Mouse (Mus musculus) MEL (cell line): ENCODE measurements at regions not wholly inside any gene's neighbourhood (a gene's known extent, or its start where the extent isn't known, plus 50 kb on each side); places are given as distances from the start of the nearest gene placed in this dataset.
"Not testable (repeated sequence)": the region's sequence is repeated elsewhere in the genome, so short reads cannot be mapped to it uniquely, and the experiment has no call there.

Source experiments
- DNase-seq: peaks from one replicate; pipeline ENCODE4 v3.0.0; 2011; ENCODE audit warnings: low read depth, low spot score
- H3K27ac ChIP-seq: 2 replicates; pipeline ENCODE4 v1.5.1; 2012; ENCODE audit warnings: low read depth, mild to moderate bottlenecking, control low read depth, low read length, moderate library complexity; ENCODE audit not compliant: control insufficient read depth
- H3K27me3 ChIP-seq, 2 experiments: fragments of 150-350 bp in 1 of 2; sonication (generic) in 1 of 2; 2 replicates each; pipeline ENCODE4 v1.6.1; 2012; ENCODE audit warnings: low read length in 2 of 2, mild to moderate bottlenecking in 2 of 2, improper control_type of control experiment in 1 of 2, moderate library complexity in 1 of 2; ENCODE audit not compliant: insufficient read depth in 2 of 2, control insufficient read depth in 1 of 2
- H3K36me3 ChIP-seq, 2 experiments: 2 replicates each; pipeline ENCODE4 v1.6.1; 2012 to 2014; ENCODE audit warnings: low read length in 2 of 2, improper control_type of control experiment in 1 of 2, inconsistent platforms in 1 of 2, mild to moderate bottlenecking in 1 of 2; ENCODE audit not compliant: insufficient read depth in 2 of 2, control insufficient read depth in 1 of 2
- H3K4me1 ChIP-seq, 2 experiments: fragments of 150-350 bp in 1 of 2; sonication (generic) in 1 of 2; 2 replicates each; pipeline ENCODE4 v1.6.1; 2012; ENCODE audit warnings: low read length in 2 of 2, improper control_type of control experiment in 1 of 2, mild to moderate bottlenecking in 1 of 2; ENCODE audit not compliant: insufficient read depth in 2 of 2, control insufficient read depth in 1 of 2
- H3K4me3 ChIP-seq, 2 experiments: fragments of 150-350 bp in 1 of 2; sonication (generic) in 1 of 2; 2 replicates each; pipeline ENCODE4 v1.5.1; 2012; ENCODE audit warnings: low read depth in 2 of 2, low read length in 2 of 2, mild to moderate bottlenecking in 2 of 2, moderate library complexity in 2 of 2, control low read depth in 1 of 2, improper control_type of control experiment in 1 of 2; ENCODE audit not compliant: control insufficient read depth in 1 of 2, insufficient read depth in 1 of 2
- H3K79me2 ChIP-seq: 2 replicates; pipeline ENCODE4 v1.6.1; 2012; ENCODE audit warnings: mild to moderate bottlenecking, low read length, moderate library complexity; ENCODE audit not compliant: control insufficient read depth, poor library complexity, insufficient read depth
- H3K9ac ChIP-seq: 2 replicates; pipeline ENCODE4 v1.6.1; 2012; ENCODE audit warnings: low read depth, mild to moderate bottlenecking, control low read depth, low read length, moderate library complexity; ENCODE audit not compliant: control insufficient read depth, poor library complexity, severe bottlenecking
- H3K9me3 ChIP-seq: fragments of 150-350 bp; sonication (generic); replicated peaks from 2 replicates; pipeline ENCODE4 v1.6.1; 2012; ENCODE audit warnings: mild to moderate bottlenecking, low read length, improper control_type of control experiment, moderate library complexity; ENCODE audit not compliant: insufficient read depth
- BHLHE40 ChIP-seq: IDR thresholded peaks from 2 replicates; pipeline ENCODE4 v1.6.1; 2012; ENCODE audit warnings: low read depth, mild to moderate bottlenecking, inconsistent platforms, low read length, improper control_type of control experiment, borderline replicate concordance
- CHD1 ChIP-seq: IDR thresholded peaks from 2 replicates; pipeline ENCODE4 v1.6.1; 2012; ENCODE audit warnings: low read depth, mild to moderate bottlenecking, inconsistent platforms, low read length, improper control_type of control experiment
- CTCF ChIP-seq, 3 experiments: IDR thresholded peaks in 2 of 3; conservative IDR thresholded peaks in 1 of 3; 2 replicates each; pipeline ENCODE4 v1.5.1; 2011 to 2012; ENCODE audit warnings: low read length in 3 of 3, low read depth in 2 of 3, mild to moderate bottlenecking in 2 of 3, improper control_type of control experiment in 1 of 3, inconsistent platforms in 1 of 3, mixed read lengths in 1 of 3, moderate library complexity in 1 of 3; ENCODE audit not compliant: control insufficient read depth in 1 of 3, insufficient read depth in 1 of 3, poor library complexity in 1 of 3, severe bottlenecking in 1 of 3
- E2F4 ChIP-seq: IDR thresholded peaks from 2 replicates; pipeline ENCODE4 v1.6.1; 2011; ENCODE audit warnings: low read depth, low read length, improper control_type of control experiment, borderline replicate concordance
- ELF1 ChIP-seq: IDR thresholded peaks from 2 replicates; pipeline ENCODE4 v1.6.1; 2014; ENCODE audit warnings: low read depth, mild to moderate bottlenecking, inconsistent platforms, low read length, improper control_type of control experiment, moderate library complexity
- EP300 ChIP-seq, 2 experiments: IDR thresholded peaks; 2 replicates each; pipeline ENCODE4 v1.6.1; 2011; ENCODE audit warnings: improper control_type of control experiment in 2 of 2, low read length in 2 of 2, low read depth in 1 of 2, mild to moderate bottlenecking in 1 of 2
- GATA1 ChIP-seq: IDR thresholded peaks from 2 replicates; pipeline ENCODE4 v1.6.1; 2011; ENCODE audit warnings: low read depth, low read length, improper control_type of control experiment
- JUND ChIP-seq: IDR thresholded peaks from 2 replicates; pipeline ENCODE4 v1.6.1; 2011; ENCODE audit warnings: low read depth, mild to moderate bottlenecking, improper control_type of control experiment, low read length
- KAT2A ChIP-seq: conservative IDR thresholded peaks from 2 replicates; pipeline ENCODE4 v1.6.1; 2012; ENCODE audit warnings: low read depth, low read length, improper control_type of control experiment, inconsistent platforms
- MAFK ChIP-seq: IDR thresholded peaks from 2 replicates; pipeline ENCODE4 v1.6.1; 2011; ENCODE audit warnings: low read depth, mild to moderate bottlenecking, low read length, improper control_type of control experiment, borderline replicate concordance
- MAX ChIP-seq: IDR thresholded peaks from 2 replicates; pipeline ENCODE4 v1.6.1; 2011; ENCODE audit warnings: low read length, improper control_type of control experiment
- MAZ ChIP-seq: IDR thresholded peaks from 2 replicates; pipeline ENCODE4 v1.6.1; 2012; ENCODE audit warnings: low read depth, mild to moderate bottlenecking, inconsistent platforms, low read length, improper control_type of control experiment
- MEF2A ChIP-seq: IDR thresholded peaks from 2 replicates; pipeline ENCODE4 v1.6.1; 2014; ENCODE audit warnings: low read depth, mild to moderate bottlenecking, inconsistent platforms, low read length, improper control_type of control experiment; ENCODE audit not compliant: poor library complexity, insufficient replicate concordance, severe bottlenecking; ENCODE audit errors: extremely low read depth
- MXI1 ChIP-seq: IDR thresholded peaks from 2 replicates; pipeline ENCODE4 v1.6.1; 2011; ENCODE audit warnings: mild to moderate bottlenecking, low read depth, low read length, improper control_type of control experiment
- MYB ChIP-seq: IDR thresholded peaks from 2 replicates; pipeline ENCODE4 v1.6.1; 2011; ENCODE audit warnings: mild to moderate bottlenecking, low read depth, low read length, improper control_type of control experiment
- POLR2A ChIP-seq, 2 experiments: IDR thresholded peaks; 2 replicates each; pipeline ENCODE4 v1.6.1; 2011 to 2012; ENCODE audit warnings: low read length in 2 of 2, mild to moderate bottlenecking in 2 of 2, control low read depth in 1 of 2, improper control_type of control experiment in 1 of 2, low read depth in 1 of 2, moderate library complexity in 1 of 2; ENCODE audit not compliant: control insufficient read depth in 1 of 2, insufficient read depth in 1 of 2, poor library complexity in 1 of 2
- POLR2AphosphoS2 ChIP-seq: IDR thresholded peaks from 2 replicates; pipeline ENCODE4 v1.6.1; 2011; ENCODE audit warnings: low read length, improper control_type of control experiment
- RAD21 ChIP-seq: IDR thresholded peaks from 2 replicates; pipeline ENCODE4 v1.6.1; 2011; ENCODE audit warnings: mild to moderate bottlenecking, low read depth, low read length, improper control_type of control experiment
- RCOR1 ChIP-seq: IDR thresholded peaks from 2 replicates; pipeline ENCODE4 v1.6.1; 2012; ENCODE audit warnings: low read depth, mild to moderate bottlenecking, inconsistent platforms, low read length, improper control_type of control experiment
- SIN3A ChIP-seq: IDR thresholded peaks from 2 replicates; pipeline ENCODE4 v1.6.1; 2012; ENCODE audit warnings: low read length, improper control_type of control experiment, inconsistent platforms
- SMC3 ChIP-seq: IDR thresholded peaks from 2 replicates; pipeline ENCODE4 v1.6.1; 2011; ENCODE audit warnings: low read depth, low read length, improper control_type of control experiment
- TAL1 ChIP-seq: IDR thresholded peaks from 2 replicates; pipeline ENCODE4 v1.6.1; 2012; ENCODE audit warnings: mild to moderate bottlenecking, inconsistent platforms, low read length, moderate library complexity, mixed read lengths
- USF1 ChIP-seq: IDR thresholded peaks from 2 replicates; pipeline ENCODE4 v1.6.1; 2014; ENCODE audit warnings: low read depth, mild to moderate bottlenecking, inconsistent platforms, low read length, improper control_type of control experiment, moderate library complexity
- USF2 ChIP-seq, 2 experiments: IDR thresholded peaks; 2 replicates each; pipeline ENCODE4 v1.6.1; 2011 to 2012; ENCODE audit warnings: improper control_type of control experiment in 2 of 2, low read length in 2 of 2, borderline replicate concordance in 1 of 2, inconsistent platforms in 1 of 2, low read depth in 1 of 2, mild to moderate bottlenecking in 1 of 2; ENCODE audit not compliant: insufficient read depth in 1 of 2
- ZC3H11A ChIP-seq: IDR thresholded peaks from 2 replicates; pipeline ENCODE4 v1.6.1; 2012; ENCODE audit warnings: low read depth, mild to moderate bottlenecking, inconsistent platforms, low read length, improper control_type of control experiment
- ZMIZ1 ChIP-seq: IDR thresholded peaks from 2 replicates; pipeline ENCODE4 v1.6.1; 2012; ENCODE audit warnings: low read depth, mild to moderate bottlenecking, inconsistent platforms, low read length, improper control_type of control experiment, moderate library complexity
- ZNF384 ChIP-seq: IDR thresholded peaks from 2 replicates; pipeline ENCODE4 v1.6.1; 2012; ENCODE audit warnings: low read depth, mild to moderate bottlenecking, inconsistent platforms, low read length, improper control_type of control experiment

DNA sequence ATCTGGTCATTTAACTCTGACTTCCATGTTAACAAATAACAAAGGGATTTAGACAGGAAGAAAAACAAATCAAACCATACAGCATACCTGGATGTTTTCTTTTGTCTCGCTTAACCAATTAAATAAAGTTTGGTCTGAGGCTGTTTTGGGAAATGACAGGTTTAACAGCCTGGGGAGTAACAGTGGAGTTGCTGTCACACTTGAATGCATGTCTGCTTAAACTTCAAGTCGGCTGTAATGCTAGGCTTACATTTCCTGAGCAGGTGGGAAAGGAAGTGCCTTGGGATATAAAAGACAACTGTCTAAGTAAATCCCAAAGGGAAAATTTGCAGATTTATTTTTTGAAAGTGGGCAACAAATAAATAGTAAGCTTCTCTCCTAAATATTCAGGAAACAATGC is 651.6 kb upstream of the Sorcs1 start:
- Histone ChIP-seq H3K4me1 (no peaks in the 10 kb centered on the region), H3K9me3 (no peaks in the 10 kb centered on the region), H3K79me2 (no peaks in the 10 kb centered on the region), H3K27me3 (no peaks in the 10 kb centered on the region), H3K9ac (no peak overlapping the region), H3K4me3 (no peak overlapping the region), H3K27ac (no peak overlapping the region), H3K36me3 (no peaks in the 10 kb centered on the region)
- no peak for TF ChIP-seq USF1
- no peak for TF ChIP-seq MEF2A
- no peak for TF ChIP-seq SMC3
- TF ChIP-seq ELF1, result no peak
- TF ChIP-seq RCOR1, result no peak
- no peak for TF ChIP-seq TAL1
- TF ChIP-seq GATA1, result no peak
- no peak for TF ChIP-seq RAD21
- TF ChIP-seq POLR2AphosphoS2, result no peak
- no peak for TF ChIP-seq ZC3H11A
- TF ChIP-seq JUND, result no peak
- no peak for TF ChIP-seq BHLHE40
- TF ChIP-seq MAFK, result no peak
- no peak for TF ChIP-seq MAX
- TF ChIP-seq MAZ, result no peak
- DNase-seq, result no peak

DNA sequence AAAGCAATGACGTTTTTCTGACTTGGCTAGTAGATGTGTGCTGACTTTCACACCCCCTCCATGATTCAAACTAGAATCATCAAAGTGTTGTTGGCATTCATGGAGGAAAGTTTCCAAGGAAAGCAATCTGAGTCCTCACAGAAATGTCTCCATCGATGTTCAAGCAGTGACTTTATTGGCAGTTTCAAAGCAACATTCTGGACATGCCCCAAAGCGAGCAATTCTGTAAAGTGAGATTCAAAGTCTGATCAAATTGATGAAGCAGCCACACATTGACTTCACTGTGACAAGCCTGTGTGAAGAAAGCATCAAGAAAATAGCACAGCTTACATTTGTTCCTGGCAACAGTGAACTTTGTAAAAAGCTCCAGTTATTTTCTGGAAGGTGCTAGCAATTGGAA is 625.3 kb upstream of the Sorcs1 start:
- no peaks in the 10 kb centered on the region for H3K9me3 ChIP-seq
- no peaks in the 10 kb centered on the region for H3K27me3 ChIP-seq
- TF ChIP-seq MYB (no peak), MAFK (no peak), GATA1 (no peak), JUND (no peak), E2F4 (no peak), CTCF (IDR thresholded peaks at IDR 0.05 in 2 of 3, conservative IDR thresholded peaks at IDR 0.05 in 1 of 3; ENCODE audit: control insufficient read depth in 1 of 3, insufficient read depth in 1 of 3, low read depth in 2 of 3, low read length in 3 of 3, poor library complexity in 1 of 3, severe bottlenecking in 1 of 3) (no peak), CHD1 (no peak), POLR2A (IDR thresholded peaks at IDR 0.05; ENCODE audit: control insufficient read depth in 1 of 2, insufficient read depth in 1 of 2, low read depth in 1 of 2, low read length in 2 of 2, poor library complexity in 1 of 2) (no peak), USF2 (IDR thresholded peaks at IDR 0.05; ENCODE audit: borderline replicate concordance in 1 of 2, insufficient read depth in 1 of 2, low read depth in 1 of 2, low read length in 2 of 2) (no peak), USF1 (no peak), EP300 (IDR thresholded peaks at IDR 0.05; ENCODE audit: low read depth in 1 of 2, low read length in 2 of 2) (no peak), ZC3H11A (no peak), ZMIZ1 (no peak), KAT2A (no peak), SIN3A (no peak), ELF1 (no peak), MEF2A (no peak), MXI1 (no peak), ZNF384 (no peak)
- H3K9ac ChIP-seq, result no peak overlapping the region
- no peaks in the 10 kb centered on the region for H3K4me1 ChIP-seq
- no peak overlapping the region for H3K4me3 ChIP-seq
- no peak for DNase-seq
- no peak overlapping the region for H3K27ac ChIP-seq
- no peaks in the 10 kb centered on the region for H3K36me3 ChIP-seq
- H3K79me2 ChIP-seq, result no peaks in the 10 kb centered on the region

DNA sequence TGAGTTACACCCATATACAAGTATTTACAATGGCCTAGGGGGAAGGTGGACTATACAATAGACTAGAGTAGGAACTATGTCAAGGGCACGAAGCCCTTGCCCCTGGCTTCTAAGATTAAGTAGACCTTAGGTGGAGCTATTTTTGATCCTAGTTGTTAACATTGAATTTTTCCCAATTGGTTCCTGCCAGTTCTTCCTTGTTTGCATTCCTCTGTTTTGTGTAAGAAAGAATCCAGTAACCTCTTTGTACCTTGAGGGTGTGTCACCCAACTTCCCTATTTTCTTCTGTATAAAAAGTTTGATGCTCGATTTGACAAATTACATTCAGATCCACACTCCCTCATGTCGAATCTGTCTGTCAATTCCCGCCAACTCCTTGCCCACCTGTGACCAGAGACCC is 618.2 kb upstream of the Sorcs1 start:
- H3K36me3 ChIP-seq, DNase-seq, H3K4me1 ChIP-seq, H3K9ac ChIP-seq, H3K27ac ChIP-seq, H3K27me3 ChIP-seq, H3K79me2 ChIP-seq, H3K4me3 ChIP-seq, H3K9me3 ChIP-seq: not testable (repeated sequence)
